Mouse (Mus musculus) ES-Bruce4 (cell line): ENCODE data around the gene D930020B18Rik.

ENCODE experiments used
- CTCF ChIP-seq: IDR thresholded peaks from one replicate; pipeline ENCODE4 v1.8.1; 2011; ENCODE audit warnings: low read depth, low read length
- POLR2A ChIP-seq: IDR thresholded peaks from one replicate; pipeline ENCODE4 v1.8.1; 2011; ENCODE audit warnings: low read length; ENCODE audit not compliant: insufficient read depth

GRCm38 (mm10) chr10:121731048-121731725 is 89.8 kb downstream of the D930020B18Rik start:
- TF ChIP-seq CTCF, result no peak
- TF ChIP-seq POLR2A, result no peak
